Mouse (Mus musculus): Measurements from ENCODE around the gene Ipo7.
"Not testable (repeated sequence)": the region's sequence is repeated elsewhere in the genome, so short reads cannot be mapped to it uniquely, and the experiment has no call there.

Ipo7 gene

GRCm38 (mm10) chr7:110026594-110026993, 8.5 kb downstream of the Ipo7 start:
- no peak for DNase-seq

GRCm38 (mm10) chr7:110028826-110029225, 10.8 kb downstream of the Ipo7 start:
- no peak for DNase-seq

- no peak for DNase-seq
These were observed 12.3 kb downstream of the Ipo7 start for GRCm38 (mm10) chr7:110030342-110030741.

GRCm38 (mm10) chr7:110057723-110058122, 39.6 kb downstream of the Ipo7 start:
- DNase-seq, result not testable (repeated sequence)

- DNase-seq, result no peak
These were observed 41.2 kb downstream of the Ipo7 start for GRCm38 (mm10) chr7:110059092-110059785.

GRCm38 (mm10) chr7:110060106-110060668, 42.1 kb downstream of the Ipo7 start:
- no peak for DNase-seq

GRCm38 (mm10) chr7:110060669-110061198, 42.7 kb downstream of the Ipo7 start:
- no peak for DNase-seq

- DNase-seq, result peak; percentile 100
These were observed 43.2 kb downstream of the Ipo7 start, which contains the start of gene Zfp143 for GRCm38 (mm10) chr7:110061199-110061751. Gene Zfp143 (plus strand): TSS chr7:110061217.

- peak; percentile 94 for DNase-seq
These were observed 43.7 kb downstream of the Ipo7 start for GRCm38 (mm10) chr7:110061752-110062273.

GRCm38 (mm10) chr7:110063731-110064130, 45.7 kb downstream of the Ipo7 start:
- DNase-seq, result no peak

GRCm38 (mm10) chr7:110069070-110069469, 51.0 kb downstream of the Ipo7 start:
- no peak for DNase-seq

GRCm38 (mm10) chr7:110078168-110078567, 60.1 kb downstream of the Ipo7 start:
- no peak for DNase-seq

GRCm38 (mm10) chr7:110083386-110084165, 65.5 kb downstream of the Ipo7 start:
- DNase-seq, result peak; percentile 67

GRCm38 (mm10) chr7:110085217-110085616, 67.1 kb downstream of the Ipo7 start:
- DNase-seq, result no peak

- DNase-seq, result no peak
These were observed 69.8 kb downstream of the Ipo7 start for GRCm38 (mm10) chr7:110087914-110088313.

GRCm38 (mm10) chr7:110091670-110092069, 73.6 kb downstream of the Ipo7 start:
- DNase-seq, result no peak

GRCm38 (mm10) chr7:110096332-110096731, 78.3 kb downstream of the Ipo7 start:
- DNase-seq, result no peak

GRCm38 (mm10) chr7:110097106-110097793, 79.2 kb downstream of the Ipo7 start:
- peak; percentile 70 for DNase-seq

GRCm38 (mm10) chr7:110100854-110101253, 82.8 kb downstream of the Ipo7 start:
- no peak for DNase-seq

GRCm38 (mm10) chr7:110101266-110101665, 83.2 kb downstream of the Ipo7 start:
- no peak for DNase-seq

GRCm38 (mm10) chr7:110105041-110105440, 87.0 kb downstream of the Ipo7 start:
- DNase-seq, result no peak
